Mouse (Mus musculus) liver, adult (tissue): ENCODE measurements around the gene Klf7.

ENCODE experiments used
- GATA4 ChIP-seq: IDR thresholded peaks from 2 replicates; pipeline ENCODE4 v1.6.1; 2014; ENCODE audit warnings: mild to moderate bottlenecking, low read length; ENCODE audit not compliant: insufficient replicate concordance

The Klf7 gene

GRCm38 (mm10) chr1:64032502-64033231, 89.4 kb downstream of the Klf7 start:
- no peak for TF ChIP-seq GATA4

- no peak for TF ChIP-seq GATA4
Observed at GRCm38 (mm10) chr1:64021986-64022385, 100.1 kb downstream of the Klf7 start.

GRCm38 (mm10) chr1:64020672-64021635, 101.1 kb downstream of the Klf7 start:
- TF ChIP-seq GATA4 = no peak

- TF ChIP-seq GATA4 = no peak
Observed at GRCm38 (mm10) chr1:64019127-64019635, 102.9 kb downstream of the Klf7 start.

GRCm38 (mm10) chr1:64018466-64019077, 103.5 kb downstream of the Klf7 start:
- TF ChIP-seq GATA4 = peak; percentile 93

- TF ChIP-seq GATA4 = no peak
Observed at GRCm38 (mm10) chr1:64014091-64014490, 108.0 kb downstream of the Klf7 start.

GRCm38 (mm10) chr1:64008994-64009393, 113.1 kb downstream of the Klf7 start:
- no peak for TF ChIP-seq GATA4

- no peak for TF ChIP-seq GATA4
Observed at GRCm38 (mm10) chr1:64008031-64008430, 114.1 kb downstream of the Klf7 start.

GRCm38 (mm10) chr1:64005194-64005593, 116.9 kb downstream of the Klf7 start:
- no peak for TF ChIP-seq GATA4

GRCm38 (mm10) chr1:64003525-64004291, 118.4 kb downstream of the Klf7 start:
- no peak for TF ChIP-seq GATA4

GRCm38 (mm10) chr1:64002036-64002435, 120.0 kb downstream of the Klf7 start:
- no peak for TF ChIP-seq GATA4

GRCm38 (mm10) chr1:64000597-64000996, 121.5 kb downstream of the Klf7 start:
- TF ChIP-seq GATA4 = no peak

- no peak for TF ChIP-seq GATA4
Observed at GRCm38 (mm10) chr1:63999481-63999880, 122.6 kb downstream of the Klf7 start.

- TF ChIP-seq GATA4 = no peak
Observed at GRCm38 (mm10) chr1:63998901-63999300, 123.2 kb downstream of the Klf7 start.

- no peak for TF ChIP-seq GATA4
Observed at GRCm38 (mm10) chr1:63998139-63998538, 123.9 kb downstream of the Klf7 start.
